Mouse (Mus musculus) spleen, adult 2 months (tissue): ENCODE data around the gene Lsp1.

Experiments used
- CTCF ChIP-seq: fragments of 200-500 bp; IDR thresholded peaks from 2 replicates; pipeline ENCODE4 v1.5.1; 2011; ENCODE audit warnings: mild to moderate bottlenecking, inconsistent platforms; ENCODE audit not compliant: insufficient read depth, insufficient read length, insufficient replicate concordance; ENCODE audit errors: extremely low read depth
- POLR2A ChIP-seq: fragments of 200-500 bp; IDR thresholded peaks from 2 replicates; pipeline ENCODE4 v1.6.1; 2011; ENCODE audit warnings: low read depth, low read length, inconsistent platforms

DNA sequence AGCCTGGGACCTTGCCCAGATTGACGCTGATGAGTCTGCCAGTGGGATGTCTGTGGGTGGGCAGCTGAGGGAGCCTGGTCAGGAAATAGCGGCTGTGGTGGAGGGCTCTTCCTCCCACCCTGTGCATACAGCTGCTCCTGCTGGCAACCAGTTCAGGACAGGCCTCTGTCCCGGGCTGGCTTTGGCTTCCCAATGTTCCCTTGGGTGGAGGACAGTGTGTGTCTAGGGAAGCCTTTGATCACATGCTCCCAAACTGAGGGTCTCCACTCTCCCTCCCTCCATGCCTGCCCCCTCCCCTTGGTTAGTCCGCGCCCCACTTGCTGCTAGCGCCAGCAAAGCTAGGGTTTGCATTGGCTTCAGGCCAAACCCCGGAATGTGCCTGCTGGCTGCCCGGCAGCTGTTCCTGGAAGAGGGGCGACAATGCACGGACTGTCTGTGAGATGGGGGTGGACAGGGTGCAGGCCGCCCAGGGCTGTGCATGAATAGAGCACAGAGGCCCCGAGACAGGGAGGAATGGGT, 30.4 kb upstream of the Lsp1 start:
- no peak for TF ChIP-seq CTCF
- no peak for TF ChIP-seq POLR2A
